Mouse (Mus musculus): ENCODE results near the gene Nxf1. TPM values are rescaled to one million over a fixed set of nuclear protein-coding genes. Genes with fewer than 3 reads are reported as not detected.
A peak's percentile ranks its signal among the peaks of the same experiment; 100 is the strongest.

Gene Nxf1
- total and polyA plus RNA-seq, 3 experiments = 66.5 to 136 (median 101) TPM

GRCm38 (mm10) chr19:8815812-8816211 lies 58.9 kb downstream of the Nxf1 start:
- H3K79me2 ChIP-seq (replicated peaks; ENCODE audit: control insufficient read depth, extremely low read depth, insufficient read depth, poor library complexity, severe bottlenecking) = peaks cover 48% of the 10 kb centered on the region
- TF ChIP-seq SIN3A (IDR thresholded peaks at IDR 0.05; ENCODE audit: low read length) (no peak), RAD21 (IDR thresholded peaks at IDR 0.05; ENCODE audit: low read depth, low read length) (peak; percentile 44), ZKSCAN1 (IDR thresholded peaks at IDR 0.05; ENCODE audit: borderline replicate concordance, low read depth, low read length) (no peak), CTCF (conservative IDR thresholded peaks at IDR 0.05 in 1 of 2, IDR thresholded peaks at IDR 0.05 in 1 of 2; ENCODE audit: low read depth in 2 of 2, low read length in 2 of 2) (peak in 1 of 2 experiments; percentile 47; a peak in 2 of 4 replicates), SMC3 (IDR thresholded peaks at IDR 0.05; ENCODE audit: low read depth, low read length) (peak; percentile 27; the same call in 1 of the 2 replicates)
- peaks cover 38 to 57% of the 10 kb centered on the region in 2 experiments for H3K36me3 ChIP-seq (replicated peaks in 1 of 2; ENCODE audit: control insufficient read depth in 1 of 2, insufficient read depth in 1 of 2, low read length in 1 of 2)
- no peak overlapping the region for H3K9ac ChIP-seq (ENCODE audit: insufficient read depth, low read depth)
- H3K9me3 ChIP-seq (replicated peaks; ENCODE audit: low read length) = no peaks in the 10 kb centered on the region
- H3K27me3 ChIP-seq (replicated peaks) = no peaks in the 10 kb centered on the region
- no peak for DNase-seq (ENCODE audit: extremely low read depth)
- dilution Hi-C loops (cut with MboI; ENCODE audit: extremely low pct_ligation_motif_present, extremely low pct_unique_long_range_greater_than_20kb, low sequenced_read_pairs) (no loop called here), in situ Hi-C loops (cut with MboI; ENCODE audit: low pct_ligation_motif_present, low pct_unique_long_range_greater_than_20kb, low sequenced_read_pairs) (no loop called here)
- H3K4me1 ChIP-seq (ENCODE audit: control insufficient read depth in 1 of 2, insufficient read depth in 2 of 2) = peaks cover 10 to 34% of the 10 kb centered on the region in 2 experiments
- no peak overlapping the region for H3K4me3 ChIP-seq (replicated peaks in 1 of 3; ENCODE audit: low read depth in 2 of 3, low read length in 2 of 3, poor library complexity in 1 of 3)
- H3K4me2 ChIP-seq (ENCODE audit: insufficient read depth, low read depth, poor library complexity, severe bottlenecking) = no peak overlapping the region; the same call in 1 of the 2 replicates
- no peak overlapping the region for H3K27ac ChIP-seq (ENCODE audit: insufficient read depth, low read depth)

GRCm38 (mm10) chr19:8817001-8817400 lies 60.1 kb downstream of the Nxf1 start:
- dilution Hi-C loops (cut with MboI; ENCODE audit: extremely low pct_ligation_motif_present, extremely low pct_unique_long_range_greater_than_20kb, low sequenced_read_pairs) = no loop called here
- H3K4me1 ChIP-seq (ENCODE audit: control insufficient read depth in 1 of 2, insufficient read depth in 2 of 2) = peaks cover 10 to 34% of the 10 kb centered on the region in 2 experiments
- peaks cover 33 to 51% of the 10 kb centered on the region in 2 experiments for H3K36me3 ChIP-seq (replicated peaks in 1 of 2; ENCODE audit: control insufficient read depth in 1 of 2, insufficient read depth in 1 of 2, low read length in 1 of 2)
- peaks cover 55% of the 10 kb centered on the region for H3K79me2 ChIP-seq (replicated peaks; ENCODE audit: control insufficient read depth, extremely low read depth, insufficient read depth, poor library complexity, severe bottlenecking)
- peak overlapping the region; percentile 95; the same call in 1 of the 2 replicates for H3K9ac ChIP-seq (ENCODE audit: insufficient read depth, low read depth)
- H3K27ac ChIP-seq (ENCODE audit: insufficient read depth, low read depth) = no peak overlapping the region
- H3K4me3 ChIP-seq (replicated peaks in 1 of 3; ENCODE audit: low read depth in 2 of 3, low read length in 2 of 3, poor library complexity in 1 of 3) = peak overlapping the region; percentile 22 to 31 (median 27)
- TF ChIP-seq RCOR1 (conservative IDR thresholded peaks at IDR 0.05; ENCODE audit: low read depth, low read length) (no peak), BHLHE40 (IDR thresholded peaks at IDR 0.05; ENCODE audit: low read depth, low read length) (0 out of 2 replicates have a peak, but pooled peaks have one; percentile 28), POLR2A (IDR thresholded peaks at IDR 0.05; ENCODE audit: low read depth, low read length) (0 out of 2 replicates have a peak, but pooled peaks have one; percentile 29)
- no peaks in the 10 kb centered on the region for H3K9me3 ChIP-seq (replicated peaks; ENCODE audit: low read length)
- no peaks in the 10 kb centered on the region for H3K27me3 ChIP-seq (replicated peaks)
- peak overlapping the region; percentile 81 for H3K4me2 ChIP-seq (ENCODE audit: insufficient read depth, low read depth, poor library complexity, severe bottlenecking)
- no peak for DNase-seq (ENCODE audit: extremely low read depth)
- in situ Hi-C loops (cut with MboI; ENCODE audit: low pct_ligation_motif_present, low pct_unique_long_range_greater_than_20kb, low sequenced_read_pairs) = no loop called here

- peak overlapping the region; percentile 90 to 96 (median 91) for H3K4me3 ChIP-seq (replicated peaks in 1 of 3; ENCODE audit: low read depth in 2 of 3, low read length in 2 of 3, poor library complexity in 1 of 3)
- H3K4me1 ChIP-seq (ENCODE audit: control insufficient read depth in 1 of 2, insufficient read depth in 2 of 2) = peaks cover 10 to 42% of the 10 kb centered on the region in 2 experiments
- DNase-seq (ENCODE audit: extremely low read depth) = no peak
- peak overlapping the region; percentile 91 for H3K27ac ChIP-seq (ENCODE audit: insufficient read depth, low read depth)
- H3K27me3 ChIP-seq (replicated peaks) = no peaks in the 10 kb centered on the region
- H3K9ac ChIP-seq (ENCODE audit: insufficient read depth, low read depth) = peak overlapping the region; percentile 95
- in situ Hi-C loops (cut with MboI; ENCODE audit: low pct_ligation_motif_present, low pct_unique_long_range_greater_than_20kb, low sequenced_read_pairs) (no loop called here), dilution Hi-C loops (cut with MboI; ENCODE audit: extremely low pct_ligation_motif_present, extremely low pct_unique_long_range_greater_than_20kb, low sequenced_read_pairs) (no loop called here)
- peaks cover 64% of the 10 kb centered on the region for H3K79me2 ChIP-seq (replicated peaks; ENCODE audit: control insufficient read depth, extremely low read depth, insufficient read depth, poor library complexity, severe bottlenecking)
- peak overlapping the region; percentile 93 for H3K4me2 ChIP-seq (ENCODE audit: insufficient read depth, low read depth, poor library complexity, severe bottlenecking)
- no peaks in the 10 kb centered on the region for H3K9me3 ChIP-seq (replicated peaks; ENCODE audit: low read length)
- TF ChIP-seq NELFE (IDR thresholded peaks at IDR 0.05; ENCODE audit: low read depth, low read length) (no peak), MAFK (IDR thresholded peaks at IDR 0.05; ENCODE audit: insufficient replicate concordance, low read length) (no peak), MEF2A (IDR thresholded peaks at IDR 0.05; ENCODE audit: borderline replicate concordance, low read depth, low read length) (no peak), ZNF384 (IDR thresholded peaks at IDR 0.05; ENCODE audit: low read depth, low read length) (no peak), NRF1 (IDR thresholded peaks at IDR 0.05; ENCODE audit: low read depth, low read length) (no peak), USF2 (conservative IDR thresholded peaks at IDR 0.05; ENCODE audit: low read depth, low read length) (no peak), KAT2A (IDR thresholded peaks at IDR 0.05; ENCODE audit: insufficient replicate concordance, low read length) (no peak), POLR2A (IDR thresholded peaks at IDR 0.05; ENCODE audit: low read depth, low read length) (no peak), E2F4 (IDR thresholded peaks at IDR 0.05; ENCODE audit: insufficient replicate concordance, low read depth, low read length) (no peak), RAD21 (IDR thresholded peaks at IDR 0.05; ENCODE audit: low read depth, low read length) (no peak), SMC3 (IDR thresholded peaks at IDR 0.05; ENCODE audit: low read depth, low read length) (no peak), JUN (IDR thresholded peaks at IDR 0.05; ENCODE audit: insufficient read depth, low read depth, low read length) (no peak), IRF4 (IDR thresholded peaks at IDR 0.05; ENCODE audit: low read depth, low read length) (no peak), USF1 (IDR thresholded peaks at IDR 0.05; ENCODE audit: low read depth, low read length) (no peak), PAX5 (IDR thresholded peaks at IDR 0.05; ENCODE audit: low read length) (no peak), HCFC1 (IDR thresholded peaks at IDR 0.05; ENCODE audit: low read depth, low read length) (no peak), BHLHE40 (IDR thresholded peaks at IDR 0.05; ENCODE audit: low read depth, low read length) (no peak), RCOR1 (conservative IDR thresholded peaks at IDR 0.05; ENCODE audit: low read depth, low read length) (no peak)
- H3K36me3 ChIP-seq (replicated peaks in 1 of 2; ENCODE audit: control insufficient read depth in 1 of 2, insufficient read depth in 1 of 2, low read length in 1 of 2) = peaks cover 31 to 45% of the 10 kb centered on the region in 2 experiments
Observed at GRCm38 (mm10) chr19:8818301-8818798, 61.5 kb downstream of the Nxf1 start.

Measured in CH12.LX (cell line).